Mouse (Mus musculus) heart, adult 2 months (tissue): ENCODE results near the gene Htr6. TPM values are rescaled to one million over a fixed set of nuclear protein-coding genes. Genes with fewer than 3 reads are reported as not detected.
A peak's percentile ranks its signal among the peaks of the same experiment; 100 is the strongest.

Source experiments
- DNase-seq, 2 experiments: peaks; one replicate each; pipeline ENCODE4 v3.0.0; 2021
- H3K27ac ChIP-seq: fragments of 200-600 bp; 2 replicates; pipeline ENCODE4 v1.8.1; 2022
- H3K27me3 ChIP-seq: fragments of 200-500 bp; 2 replicates; pipeline ENCODE4 v1.6.1; 2012; ENCODE audit warnings: mild to moderate bottlenecking, low read length, inconsistent platforms, mixed read lengths; ENCODE audit not compliant: control insufficient read depth, insufficient read depth
- H3K36me3 ChIP-seq: fragments of 200-500 bp; 2 replicates; pipeline ENCODE4 v1.6.1; 2012; ENCODE audit warnings: low read length, inconsistent platforms; ENCODE audit not compliant: control insufficient read depth, insufficient read depth
- H3K4me1 ChIP-seq: fragments of 200-500 bp; 2 replicates; pipeline ENCODE4 v1.6.1; 2011; ENCODE audit warnings: low read length; ENCODE audit not compliant: control insufficient read depth, insufficient read depth
- H3K4me3 ChIP-seq: fragments of 200-600 bp; 2 replicates; pipeline ENCODE4 v1.8.1; 2022
- H3K79me2 ChIP-seq: fragments of 200-500 bp; replicated peaks from 2 replicates; pipeline ENCODE4 v1.6.1; 2012; ENCODE audit warnings: mild to moderate bottlenecking, inconsistent platforms, low read length, moderate library complexity, mixed read lengths; ENCODE audit not compliant: control insufficient read depth, insufficient read depth
- H3K9ac ChIP-seq: fragments of 200-500 bp; 2 replicates; pipeline ENCODE4 v1.6.1; 2012; ENCODE audit warnings: low read depth, mild to moderate bottlenecking, control low read depth, inconsistent platforms, low read length, mixed read lengths
- CTCF ChIP-seq: fragments of 200-600 bp; IDR thresholded peaks from 2 replicates; pipeline ENCODE4 v1.8.1; 2022; ENCODE audit warnings: antibody characterized with exemption, mild to moderate bottlenecking, moderate library complexity
- EP300 ChIP-seq: fragments of 200-500 bp; IDR thresholded peaks from 2 replicates; pipeline ENCODE4 v1.6.1; 2011; ENCODE audit warnings: low read depth, low read length, control low read depth; ENCODE audit not compliant: insufficient read depth
- POLR2A ChIP-seq: fragments of 200-500 bp; IDR thresholded peaks from 2 replicates; pipeline ENCODE4 v1.6.1; 2011; ENCODE audit warnings: mild to moderate bottlenecking, low read depth, low read length, control low read depth; ENCODE audit not compliant: insufficient read depth
- WGBS: fragments of 180-500 bp; shearing (Covaris S2); methylation state at CpG from one replicate; pipeline ENCODE4 v1.1.7; 2018; 5-methylcytosine and 5-hydroxymethylcytosine counted together
- intact Hi-C: fragments of 180-260 bp; cut with DNase I; formaldehyde crosslinking; loops from one replicate; pipeline ENCODE4 v1.15.1; 2025
- polyA plus RNA-seq: library from polyadenylated mRNA; depleted of rRNA; stranded (reverse); fragments of >200 nt; gene quantifications from 2 replicates; pipeline ENCODE4 v1.2.3, GENCODE M21; 2012
- total RNA-seq, 2 experiments: library from RNA; stranded (reverse); gene quantifications; 2 replicates each; pipeline ENCODE4 v1.2.3; 2021

The Htr6 gene
- total and polyA plus RNA-seq, 3 experiments: not detected

DNA sequence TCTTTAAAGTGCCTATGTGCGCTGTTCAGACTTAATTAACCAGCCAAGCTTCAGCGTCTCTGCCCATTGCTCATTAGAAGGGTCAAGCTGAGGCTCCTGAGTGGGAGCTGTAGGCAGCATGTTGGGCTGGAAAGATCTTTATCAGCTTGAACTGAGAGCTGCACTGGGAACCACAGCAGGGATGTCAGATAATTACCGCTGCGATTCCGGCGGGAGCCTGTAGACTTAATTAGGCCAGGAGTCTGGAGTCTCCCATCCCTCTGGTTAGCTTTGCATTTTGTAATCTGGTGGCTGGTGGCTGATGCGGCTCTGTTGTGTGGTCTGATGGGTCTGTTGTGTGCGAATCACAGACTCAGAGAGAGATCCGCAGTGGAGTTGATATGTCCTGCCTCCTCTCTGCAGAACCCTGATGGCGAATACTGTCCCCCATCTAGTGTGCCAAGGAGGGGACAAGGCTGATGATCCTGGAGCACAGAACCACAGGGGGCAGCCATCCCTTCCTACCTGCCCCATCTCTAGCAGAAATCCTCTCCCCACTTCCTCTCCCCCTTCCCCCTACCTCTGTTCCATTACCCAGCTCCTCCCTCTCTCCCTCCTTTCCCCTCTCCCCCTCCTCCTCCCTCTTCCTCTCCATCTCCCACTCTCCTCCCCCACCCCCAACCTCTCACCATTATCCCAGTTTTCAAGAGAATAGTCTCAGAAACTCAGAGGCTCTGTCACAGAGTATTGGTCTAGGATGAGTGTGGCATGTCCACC lies 35.1 kb downstream of the Htr6 start:
- no peaks in the 10 kb centered on the region for H3K27me3 ChIP-seq
- TF ChIP-seq EP300 (no peak), POLR2A (no peak), CTCF (no peak)
- no peak overlapping the region for H3K4me3 ChIP-seq
- no peaks in the 10 kb centered on the region for H3K79me2 ChIP-seq
- H3K27ac ChIP-seq: no peak overlapping the region
- no peaks in the 10 kb centered on the region for H3K36me3 ChIP-seq
- no peak for DNase-seq
- peaks cover 3% of the 10 kb centered on the region for H3K4me1 ChIP-seq
- WGBS: 44% methylated on average over 10 of the region's 10 CpGs
- no peak overlapping the region for H3K9ac ChIP-seq
- intact Hi-C loops: no loop called here

DNA sequence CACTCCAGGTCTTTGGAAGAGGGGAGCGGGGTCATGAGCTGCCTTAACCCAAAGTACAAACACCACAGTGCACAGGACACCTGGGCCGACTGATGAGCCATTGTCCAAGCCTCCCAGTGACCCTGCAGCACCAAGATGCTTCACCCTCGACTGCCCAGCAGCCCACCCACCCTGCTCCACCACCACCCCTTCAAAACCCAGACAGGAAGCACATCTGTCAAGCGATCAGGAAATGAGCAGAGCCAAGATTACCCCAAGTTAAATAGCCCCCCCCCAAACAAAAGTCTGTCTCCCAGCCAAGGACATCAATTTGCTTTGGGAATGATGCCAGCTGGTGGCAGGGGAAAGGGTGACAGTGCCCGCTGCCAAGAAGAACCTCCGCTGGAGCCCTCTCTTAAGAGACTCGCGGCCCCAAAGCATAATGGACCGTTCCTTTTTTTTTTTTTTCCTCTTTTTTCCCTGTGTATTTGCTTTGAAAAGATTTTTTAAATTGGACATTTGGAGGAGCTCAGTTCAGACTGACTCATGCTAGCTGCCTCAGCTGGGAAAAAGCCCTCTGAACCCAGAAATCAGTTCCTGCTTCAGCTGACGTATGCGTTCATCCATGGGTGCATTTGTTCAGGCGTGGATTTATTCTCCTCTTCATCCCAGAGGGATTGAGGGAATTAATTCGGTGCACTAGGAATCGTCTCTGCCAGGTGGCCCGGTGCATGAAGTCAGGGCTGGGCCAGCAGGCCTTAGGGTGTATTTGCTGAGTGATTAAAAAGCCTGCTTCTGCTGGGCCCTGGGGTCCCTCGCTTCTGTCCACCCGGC lies 37.4 kb downstream of the Htr6 start:
- H3K27ac ChIP-seq: no peak overlapping the region
- H3K4me3 ChIP-seq: no peak overlapping the region
- intact Hi-C loops: no loop called here
- H3K27me3 ChIP-seq: no peaks in the 10 kb centered on the region
- peaks cover 4% of the 10 kb centered on the region for H3K4me1 ChIP-seq
- H3K9ac ChIP-seq: no peak overlapping the region
- no peaks in the 10 kb centered on the region for H3K36me3 ChIP-seq
- no peaks in the 10 kb centered on the region for H3K79me2 ChIP-seq
- no peak for TF ChIP-seq EP300
- TF ChIP-seq POLR2A: no peak
- TF ChIP-seq CTCF: no peak
- WGBS: 47% methylated on average over 17 of the region's 17 CpGs
- DNase-seq: no peak

DNA sequence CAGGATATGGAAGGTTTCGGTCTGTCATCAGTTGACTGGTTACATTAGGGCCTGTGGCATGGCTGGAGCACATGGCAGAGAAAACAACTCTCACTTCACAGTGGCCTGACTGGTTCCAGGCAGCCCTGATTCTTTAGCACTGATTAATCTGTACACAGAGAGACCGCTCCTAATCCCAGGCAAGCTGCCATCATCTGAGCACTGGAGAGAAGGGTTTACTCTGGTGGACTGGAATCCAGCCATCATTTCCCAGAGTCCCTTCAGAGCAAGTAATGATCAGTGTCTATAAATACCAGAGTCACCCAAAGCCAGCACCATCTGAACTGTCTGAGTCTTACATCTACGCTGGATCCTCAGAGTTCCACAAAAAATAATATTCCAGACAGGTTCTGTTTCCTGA lies 39.6 kb downstream of the Htr6 start:
- no peak overlapping the region for H3K9ac ChIP-seq
- H3K27me3 ChIP-seq: no peaks in the 10 kb centered on the region
- no peak overlapping the region for H3K27ac ChIP-seq
- WGBS: 68% methylated on average over 3 of the region's 3 CpGs
- peaks cover 4% of the 10 kb centered on the region for H3K4me1 ChIP-seq
- peak in 1 of 2 experiments; percentile 46 for DNase-seq
- H3K4me3 ChIP-seq: no peak overlapping the region
- TF ChIP-seq POLR2A (no peak), CTCF (no peak), EP300 (no peak)
- H3K36me3 ChIP-seq: no peaks in the 10 kb centered on the region
- H3K79me2 ChIP-seq: no peaks in the 10 kb centered on the region
- intact Hi-C loops: no loop called here

DNA sequence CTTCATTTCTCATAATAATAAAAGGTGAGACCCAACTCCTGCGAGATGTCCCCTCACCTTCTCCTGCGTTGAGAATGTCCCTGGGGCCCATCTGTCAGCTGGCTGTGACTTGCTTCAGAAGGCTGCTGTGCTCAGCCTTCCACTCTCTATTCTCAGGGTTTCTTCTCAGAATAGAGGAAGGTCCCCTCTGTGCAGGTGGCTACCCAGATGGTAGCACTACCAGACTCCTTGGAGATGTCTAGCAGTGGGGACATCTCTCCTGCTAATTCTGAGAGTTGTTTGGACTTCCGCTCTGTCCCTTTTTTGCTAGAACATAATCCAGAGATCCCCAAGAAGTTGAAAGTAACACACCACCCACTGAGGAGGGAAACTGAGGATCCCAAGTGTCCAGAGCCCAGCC lies 40.4 kb downstream of the Htr6 start:
- Histone ChIP-seq H3K36me3 (no peaks in the 10 kb centered on the region), H3K4me3 (no peak overlapping the region), H3K9ac (no peak overlapping the region), H3K79me2 (no peaks in the 10 kb centered on the region), H3K27ac (no peak overlapping the region), H3K27me3 (no peaks in the 10 kb centered on the region), H3K4me1 (peaks cover 4% of the 10 kb centered on the region)
- intact Hi-C loops: no loop called here
- 84% methylated on average over 3 of the region's 3 CpGs for WGBS
- TF ChIP-seq CTCF (no peak), EP300 (no peak), POLR2A (no peak)
- DNase-seq: no peak

DNA sequence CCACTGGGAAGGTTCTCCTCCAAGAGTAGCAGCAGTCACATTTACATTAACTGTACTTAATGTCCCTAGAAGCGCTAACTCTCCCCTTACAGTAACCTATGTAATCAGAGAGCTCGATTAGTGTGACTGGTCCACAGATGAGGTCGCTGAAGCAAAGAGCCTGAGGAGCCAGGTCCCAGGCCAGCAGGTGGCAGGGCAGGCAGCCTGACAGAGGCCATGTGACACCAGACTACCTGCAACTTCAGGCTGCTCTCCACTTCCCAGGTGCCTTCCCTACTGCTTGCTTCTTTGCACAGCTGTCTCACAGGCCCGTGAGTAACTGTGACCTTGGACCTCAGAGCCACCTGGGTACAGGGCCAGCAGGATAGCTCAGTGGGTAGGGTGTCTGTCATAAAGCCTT lies 40.8 kb downstream of the Htr6 start:
- H3K9ac ChIP-seq: no peak overlapping the region
- peaks cover 4% of the 10 kb centered on the region for H3K4me1 ChIP-seq
- no peaks in the 10 kb centered on the region for H3K36me3 ChIP-seq
- H3K27me3 ChIP-seq: no peaks in the 10 kb centered on the region
- H3K79me2 ChIP-seq: no peaks in the 10 kb centered on the region
- DNase-seq: no peak
- TF ChIP-seq CTCF (peak; percentile 53), EP300 (no peak), POLR2A (no peak)
- intact Hi-C loops: no loop called here
- no peak overlapping the region for H3K27ac ChIP-seq
- no peak overlapping the region for H3K4me3 ChIP-seq
- 57% methylated on average over 4 of the region's 4 CpGs for WGBS

DNA sequence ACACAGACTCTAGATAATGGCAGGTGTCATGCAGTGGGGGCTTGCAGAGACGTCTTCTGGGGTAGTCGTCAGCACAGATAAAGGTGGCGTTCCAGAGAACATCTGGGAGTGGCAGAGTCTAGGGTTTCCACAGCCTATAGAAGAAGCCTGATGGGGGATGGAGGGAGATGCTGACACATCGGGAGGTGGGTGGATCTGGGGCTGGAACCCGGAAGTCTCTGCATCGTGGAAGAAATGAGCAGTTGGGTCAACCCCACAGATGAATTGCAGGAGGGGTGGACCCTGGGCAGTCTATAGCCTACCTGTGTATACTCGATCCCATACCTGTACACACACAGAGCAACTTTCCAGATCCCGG lies 41.4 kb downstream of the Htr6 start:
- intact Hi-C loops: no loop called here
- 66% methylated on average over 8 of the region's 8 CpGs for WGBS
- no peak for TF ChIP-seq POLR2A
- TF ChIP-seq CTCF: no peak
- TF ChIP-seq EP300: no peak
- Histone ChIP-seq H3K9ac (no peak overlapping the region), H3K4me1 (peaks cover 4% of the 10 kb centered on the region), H3K27me3 (no peaks in the 10 kb centered on the region), H3K79me2 (no peaks in the 10 kb centered on the region), H3K36me3 (no peaks in the 10 kb centered on the region), H3K27ac (no peak overlapping the region; the same call in 1 of the 2 replicates), H3K4me3 (no peak overlapping the region)
- DNase-seq: no peak
